Mouse (Mus musculus) CH12.LX (cell line): Measurements from ENCODE around the gene Phf1. TPM values are rescaled to one million over a fixed set of nuclear protein-coding genes. Genes with fewer than 3 reads are reported as not detected.
"Not testable (repeated sequence)": the region's sequence is repeated elsewhere in the genome, so short reads cannot be mapped to it uniquely, and the experiment has no call there.

Experiments used
- DNase-seq: peaks from one replicate; pipeline ENCODE4 v3.0.0-alpha.2; 2013; ENCODE audit errors: extremely low read depth
- H3K27ac ChIP-seq: 2 replicates; pipeline ENCODE4 v1.5.1; 2012; ENCODE audit warnings: low read depth, mild to moderate bottlenecking, control low read depth, moderate library complexity; ENCODE audit not compliant: insufficient read depth
- H3K27me3 ChIP-seq: replicated peaks from 2 replicates; pipeline ENCODE3; 2012; ENCODE audit warnings: inconsistent platforms
- H3K36me3 ChIP-seq, 2 experiments: replicated peaks in 1 of 2; 2 replicates each; pipeline versions ENCODE3 to v1.6.1; 2012; ENCODE audit warnings: inconsistent platforms in 1 of 2, low read length in 1 of 2, mild to moderate bottlenecking in 1 of 2, mixed read lengths in 1 of 2, moderate library complexity in 1 of 2; ENCODE audit not compliant: control insufficient read depth in 1 of 2, insufficient read depth in 1 of 2
- H3K4me1 ChIP-seq, 2 experiments: 2 replicates each; pipeline ENCODE4 v1.6.1; 2012; ENCODE audit warnings: inconsistent platforms in 1 of 2, moderate library complexity in 1 of 2; ENCODE audit not compliant: insufficient read depth in 2 of 2, control insufficient read depth in 1 of 2
- H3K4me2 ChIP-seq: 2 replicates; pipeline ENCODE4 v1.6.1; 2012; ENCODE audit warnings: low read depth, mild to moderate bottlenecking, control low read depth; ENCODE audit not compliant: poor library complexity, insufficient read depth, severe bottlenecking
- H3K4me3 ChIP-seq, 3 experiments: fragments of 150-350 bp in 1 of 3; sonication (generic) in 1 of 3; replicated peaks in 1 of 3; 2 replicates each; pipeline versions ENCODE3 to v1.5.1; 2011 to 2012; ENCODE audit warnings: low read depth in 2 of 3, low read length in 2 of 3, mild to moderate bottlenecking in 2 of 3, moderate library complexity in 2 of 3, control low read depth in 1 of 3, improper control_type of control experiment in 1 of 3, inconsistent platforms in 1 of 3, mixed read lengths in 1 of 3; ENCODE audit not compliant: poor library complexity in 1 of 3
- H3K79me2 ChIP-seq: replicated peaks from 2 replicates; pipeline ENCODE4 v1.6.1; 2012; ENCODE audit warnings: mild to moderate bottlenecking, moderate library complexity; ENCODE audit not compliant: control insufficient read depth, poor library complexity, insufficient read depth, severe bottlenecking; ENCODE audit errors: extremely low read depth
- H3K9ac ChIP-seq: 2 replicates; pipeline ENCODE4 v1.6.1; 2012; ENCODE audit warnings: low read depth, mild to moderate bottlenecking, control low read depth, moderate library complexity; ENCODE audit not compliant: insufficient read depth
- H3K9me3 ChIP-seq: replicated peaks from 2 replicates; pipeline ENCODE3; 2012; ENCODE audit warnings: low read length, inconsistent platforms, mixed read lengths
- CHD1 ChIP-seq: IDR thresholded peaks from 2 replicates; pipeline ENCODE4 v1.6.1; 2012; ENCODE audit warnings: low read depth, low read length, improper control_type of control experiment, inconsistent platforms
- CHD2 ChIP-seq: IDR thresholded peaks from 2 replicates; pipeline ENCODE4 v1.6.1; 2011; ENCODE audit warnings: low read length, improper control_type of control experiment
- ELF1 ChIP-seq: IDR thresholded peaks from 2 replicates; pipeline ENCODE4 v1.6.1; 2014; ENCODE audit warnings: low read depth, mild to moderate bottlenecking, inconsistent platforms, low read length, improper control_type of control experiment
- ETS1 ChIP-seq: conservative IDR thresholded peaks from 2 replicates; pipeline ENCODE4 v1.6.1; 2012; ENCODE audit warnings: low read depth, mild to moderate bottlenecking, inconsistent platforms, low read length, improper control_type of control experiment, moderate library complexity
- IRF4 ChIP-seq: IDR thresholded peaks from 2 replicates; pipeline ENCODE4 v1.6.1; 2014; ENCODE audit warnings: low read depth, mild to moderate bottlenecking, inconsistent platforms, low read length, improper control_type of control experiment
- JUND ChIP-seq: conservative IDR thresholded peaks from 2 replicates; pipeline ENCODE4 v1.6.1; 2011; ENCODE audit warnings: low read depth, low read length, improper control_type of control experiment
- KAT2A ChIP-seq: IDR thresholded peaks from 2 replicates; pipeline ENCODE4 v1.6.1; 2012; ENCODE audit warnings: low read length, improper control_type of control experiment, inconsistent platforms; ENCODE audit not compliant: insufficient replicate concordance
- MAFK ChIP-seq: IDR thresholded peaks from 2 replicates; pipeline ENCODE4 v1.6.1; 2011; ENCODE audit warnings: low read length, improper control_type of control experiment; ENCODE audit not compliant: insufficient replicate concordance
- MAZ ChIP-seq: IDR thresholded peaks from 2 replicates; pipeline ENCODE4 v1.6.1; 2012; ENCODE audit warnings: low read depth, mild to moderate bottlenecking, inconsistent platforms, low read length, improper control_type of control experiment, moderate library complexity
- MEF2A ChIP-seq: IDR thresholded peaks from 2 replicates; pipeline ENCODE4 v1.6.1; 2014; ENCODE audit warnings: low read depth, mild to moderate bottlenecking, inconsistent platforms, low read length, improper control_type of control experiment, borderline replicate concordance
- MYC ChIP-seq: IDR thresholded peaks from 2 replicates; pipeline ENCODE4 v1.6.1; 2011; ENCODE audit warnings: low read depth, mild to moderate bottlenecking, improper control_type of control experiment, low read length
- NELFE ChIP-seq: IDR thresholded peaks from 2 replicates; pipeline ENCODE4 v1.6.1; 2011; ENCODE audit warnings: low read depth, low read length, improper control_type of control experiment
- NRF1 ChIP-seq: IDR thresholded peaks from 2 replicates; pipeline ENCODE4 v1.6.1; 2014; ENCODE audit warnings: low read depth, mild to moderate bottlenecking, inconsistent platforms, low read length, improper control_type of control experiment, moderate library complexity
- PAX5 ChIP-seq: IDR thresholded peaks from 2 replicates; pipeline ENCODE4 v1.6.1; 2012; ENCODE audit warnings: low read length, inconsistent platforms, mixed read lengths
- RCOR1 ChIP-seq: conservative IDR thresholded peaks from 2 replicates; pipeline ENCODE4 v1.6.1; 2012; ENCODE audit warnings: low read depth, mild to moderate bottlenecking, inconsistent platforms, low read length, improper control_type of control experiment
- TCF12 ChIP-seq: IDR thresholded peaks from 2 replicates; pipeline ENCODE4 v1.6.1; 2014; ENCODE audit warnings: low read depth, mild to moderate bottlenecking, inconsistent platforms, low read length, improper control_type of control experiment
- USF1 ChIP-seq: IDR thresholded peaks from 2 replicates; pipeline ENCODE4 v1.6.1; 2014; ENCODE audit warnings: low read depth, mild to moderate bottlenecking, inconsistent platforms, low read length, improper control_type of control experiment
- USF2 ChIP-seq: conservative IDR thresholded peaks from 2 replicates; pipeline ENCODE4 v1.6.1; 2011; ENCODE audit warnings: low read depth, low read length, improper control_type of control experiment
- ZMIZ1 ChIP-seq: IDR thresholded peaks from 2 replicates; pipeline ENCODE4 v1.6.1; 2012; ENCODE audit warnings: low read depth, mild to moderate bottlenecking, inconsistent platforms, low read length, improper control_type of control experiment
- dilution Hi-C: fragments of 300-500 bp; cut with MboI; formaldehyde crosslinking; loops from 2 replicates; pipeline ENCODE4 v1.14.3; 2020; ENCODE audit warnings: low sequenced_read_pairs; ENCODE audit not compliant: extremely low pct_unique_long_range_greater_than_20kb, extremely low pct_ligation_motif_present
- in situ Hi-C: fragments of 300-500 bp; cut with MboI; formaldehyde crosslinking; loops from 3 replicates; pipeline ENCODE4 v1.14.3; 2019; ENCODE audit warnings: low sequenced_read_pairs, low pct_ligation_motif_present, low pct_unique_long_range_greater_than_20kb, mixed read lengths
- polyA plus RNA-seq: library from polyadenylated mRNA; unstranded; fragments of >175 nt; gene quantifications from 2 replicates; pipeline ENCODE4 v1.2.1, GENCODE M21; 2012; ENCODE audit warnings: low read depth; ENCODE audit not compliant: insufficient read length
- total RNA-seq, 2 experiments: library from RNA; depleted of rRNA; stranded (reverse); fragments of 300-350 nt in 1 of 2; fragments of >200 nt in 1 of 2; gene quantifications; 2 replicates each; pipeline ENCODE4 v1.2.3; 2012 to 2014

Gene Phf1
- total and polyA plus RNA-seq, 3 experiments, result 1.7 to 4.1 (median 3.5) TPM

DNA sequence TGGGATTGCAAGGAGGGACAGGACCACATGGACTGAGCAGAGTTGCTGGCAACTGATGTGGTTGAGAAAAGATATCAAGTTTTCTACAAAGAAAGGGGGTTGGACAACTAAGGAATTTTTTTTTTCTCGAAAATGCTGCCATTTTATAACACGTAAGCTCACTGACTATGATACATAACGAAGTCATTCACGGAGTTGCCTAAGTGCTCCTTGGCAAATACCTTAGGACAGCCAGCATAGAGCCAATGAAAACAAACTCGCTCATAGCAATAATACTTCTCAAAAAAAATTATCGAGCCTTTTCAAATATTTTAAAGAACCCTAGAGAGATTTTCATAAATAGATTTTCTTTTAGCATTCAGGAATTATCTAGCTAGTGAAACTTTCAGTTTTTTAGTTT is 31.9 kb upstream of the Phf1 start:
- no peak for TF ChIP-seq JUND
- no peak for TF ChIP-seq PAX5
- no peak for TF ChIP-seq MEF2A
- TF ChIP-seq CHD1, result no peak
- TF ChIP-seq RCOR1, result no peak
- TF ChIP-seq MAFK, result no peak
- no peak for TF ChIP-seq NELFE
- TF ChIP-seq USF1, result no peak
- no peak for TF ChIP-seq NRF1
- TF ChIP-seq KAT2A, result no peak
- TF ChIP-seq IRF4, result no peak
- H3K27ac ChIP-seq, result no peak overlapping the region
- H3K79me2 ChIP-seq, result no peaks in the 10 kb centered on the region
- H3K4me3 ChIP-seq, result no peak overlapping the region
- peaks cover 4% of the 10 kb centered on the region for H3K9me3 ChIP-seq
- H3K27me3 ChIP-seq, result no peaks in the 10 kb centered on the region
- in situ Hi-C loops (no loop called here), dilution Hi-C loops (no loop called here)
- H3K4me1 ChIP-seq, result no peaks in the 10 kb centered on the region
- no peak for DNase-seq
- H3K36me3 ChIP-seq, result no peaks in the 10 kb centered on the region
- H3K4me2 ChIP-seq, result no peak overlapping the region
- H3K9ac ChIP-seq, result no peak overlapping the region

DNA sequence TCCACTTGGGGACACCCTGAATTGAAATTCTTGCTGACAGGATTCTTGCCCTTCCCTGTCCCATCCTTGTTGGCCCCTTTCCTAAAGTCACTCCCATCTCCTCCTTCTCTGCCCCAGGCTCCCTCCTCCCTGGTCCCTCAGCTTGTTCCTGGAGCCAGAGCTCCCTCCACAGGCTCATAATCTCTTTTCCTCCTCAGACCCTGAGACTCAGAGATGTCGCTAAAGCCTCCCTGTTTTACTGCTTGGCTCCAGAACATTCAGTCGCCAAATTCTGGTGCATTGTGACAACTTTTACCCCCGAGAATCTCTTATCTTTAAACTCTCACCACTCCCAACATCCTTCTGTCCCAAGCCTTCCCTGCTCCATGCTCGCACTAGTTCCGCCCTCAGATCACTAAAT is 28.5 kb upstream of the Phf1 start:
- H3K4me3 ChIP-seq, result no peak overlapping the region
- in situ Hi-C loops (no loop called here), dilution Hi-C loops (no loop called here)
- no peak overlapping the region for H3K4me2 ChIP-seq
- no peak overlapping the region for H3K9ac ChIP-seq
- no peak overlapping the region for H3K27ac ChIP-seq
- no peaks in the 10 kb centered on the region for H3K79me2 ChIP-seq
- TF ChIP-seq TCF12, result no peak
- no peak for TF ChIP-seq ELF1
- TF ChIP-seq CHD2, result no peak
- no peak for TF ChIP-seq USF2
- no peak for TF ChIP-seq ETS1
- TF ChIP-seq ZMIZ1, result no peak
- no peak for TF ChIP-seq MYC
- no peak for TF ChIP-seq PAX5
- TF ChIP-seq RCOR1, result no peak
- TF ChIP-seq IRF4, result no peak
- no peak for TF ChIP-seq MAZ
- no peaks in the 10 kb centered on the region for H3K4me1 ChIP-seq
- no peaks in the 10 kb centered on the region for H3K36me3 ChIP-seq
- DNase-seq, result no peak
- no peaks in the 10 kb centered on the region for H3K27me3 ChIP-seq
- peaks cover 3% of the 10 kb centered on the region for H3K9me3 ChIP-seq

DNA sequence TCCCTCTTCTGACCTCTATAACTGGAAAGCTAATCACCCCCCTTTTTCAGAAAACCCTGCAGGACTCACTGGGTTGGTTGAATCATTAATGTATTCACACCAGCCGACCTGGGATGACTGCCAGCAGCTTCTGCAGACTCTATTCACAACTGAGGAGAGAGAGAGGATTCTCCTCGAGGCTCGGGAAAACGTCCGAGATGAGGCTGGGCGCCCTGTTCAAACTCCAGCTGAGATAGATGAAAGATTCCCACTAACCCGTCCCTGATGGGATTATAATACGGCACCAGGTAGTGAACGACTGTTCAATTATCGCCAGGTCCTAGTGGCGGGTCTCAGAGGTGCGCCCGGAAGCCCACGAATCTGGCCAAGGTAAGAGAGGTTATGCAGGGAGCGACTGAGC is 25.3 kb upstream of the Phf1 start:
- H3K4me3 ChIP-seq, result not testable (repeated sequence)

More for the DNA sequence above, 25.3 kb upstream of the Phf1 start:
- H3K9me3 ChIP-seq, H3K27ac ChIP-seq, DNase-seq, in situ Hi-C loops, dilution Hi-C loops, H3K36me3 ChIP-seq, H3K4me2 ChIP-seq, H3K79me2 ChIP-seq, H3K27me3 ChIP-seq, H3K4me1 ChIP-seq, H3K9ac ChIP-seq: not testable (repeated sequence)
